Mouse (Mus musculus): Measurements from ENCODE around the gene Arl6ip1. TPM values are rescaled to one million over a fixed set of nuclear protein-coding genes. Genes with fewer than 3 reads are reported as not detected.

Arl6ip1 gene
- polyA plus RNA-seq, 1 experiment from 2014 or later = 500 TPM

- Histone ChIP-seq H3K4me2 (peak overlapping the region; percentile 85), H3K4me1 (peaks cover 30% of the 10 kb centered on the region), H3K4me3 (peak overlapping the region; percentile 87; the same call in 1 of the 2 replicates), H3K9me3 (no peaks in the 10 kb centered on the region), H3K36me3 (peaks cover 35% of the 10 kb centered on the region), H3K27ac (no peak overlapping the region), H3K27me3 (no peaks in the 10 kb centered on the region), H3K9ac (no peak overlapping the region)
- ATAC-seq (ENCODE audit: borderline replicate concordance, extremely low read depth, low FRiP score, low TSS enrichment) = no peak
- 43% methylated on average over 11 of the region's 11 CpGs for WGBS
Measured at GRCm38 (mm10) chr7:118126219-118126875, 3.1 kb downstream of the Arl6ip1 start.

- no peaks in the 10 kb centered on the region for H3K9me3 ChIP-seq
Measured at GRCm38 (mm10) chr7:118125736-118126135, 3.7 kb downstream of the Arl6ip1 start.

GRCm38 (mm10) chr7:118123512-118124411 is 5.7 kb downstream of the Arl6ip1 start:
- no peak overlapping the region for H3K4me3 ChIP-seq
- WGBS = 81% methylated on average over 4 of the region's 4 CpGs
- no peaks in the 10 kb centered on the region for H3K27me3 ChIP-seq
- H3K27ac ChIP-seq = no peak overlapping the region
- no peaks in the 10 kb centered on the region for H3K9me3 ChIP-seq
- ATAC-seq (ENCODE audit: borderline replicate concordance, extremely low read depth, low FRiP score, low TSS enrichment) = no peak
- no peak overlapping the region for H3K4me2 ChIP-seq
- no peak overlapping the region for H3K9ac ChIP-seq
- peaks cover 29% of the 10 kb centered on the region for H3K4me1 ChIP-seq
- peaks cover 57% of the 10 kb centered on the region for H3K36me3 ChIP-seq

More at GRCm38 (mm10) chr7:118125736-118126135, 3.7 kb downstream of the Arl6ip1 start:
- no peak overlapping the region for H3K4me2 ChIP-seq
- H3K36me3 ChIP-seq = peaks cover 38% of the 10 kb centered on the region
- H3K27ac ChIP-seq = no peak overlapping the region
- no peak for ATAC-seq (ENCODE audit: borderline replicate concordance, extremely low read depth, low FRiP score, low TSS enrichment)
- H3K27me3 ChIP-seq = no peaks in the 10 kb centered on the region
- H3K9ac ChIP-seq = no peak overlapping the region
- peaks cover 29% of the 10 kb centered on the region for H3K4me1 ChIP-seq
- no peak overlapping the region for H3K4me3 ChIP-seq

GRCm38 (mm10) chr7:118122235-118122634 is 7.2 kb downstream of the Arl6ip1 start:
- H3K27me3 ChIP-seq = no peaks in the 10 kb centered on the region
- ATAC-seq (ENCODE audit: borderline replicate concordance, extremely low read depth, low FRiP score, low TSS enrichment) = no peak
- H3K4me1 ChIP-seq = peaks cover 22% of the 10 kb centered on the region
- H3K4me2 ChIP-seq = no peak overlapping the region
- H3K9me3 ChIP-seq = no peaks in the 10 kb centered on the region
- H3K36me3 ChIP-seq = peaks cover 68% of the 10 kb centered on the region
- H3K4me3 ChIP-seq = no peak overlapping the region
- no peak overlapping the region for H3K27ac ChIP-seq
- no peak overlapping the region for H3K9ac ChIP-seq
- 94% methylated on average over 7 of the region's 7 CpGs for WGBS

GRCm38 (mm10) chr7:118120654-118121053 is 8.8 kb downstream of the Arl6ip1 start:
- H3K27ac ChIP-seq = peak overlapping the region; percentile 89
- no peaks in the 10 kb centered on the region for H3K27me3 ChIP-seq
- no peak overlapping the region for H3K9ac ChIP-seq

GRCm38 (mm10) chr7:118119946-118120345 is 9.5 kb downstream of the Arl6ip1 start:
- Histone ChIP-seq H3K36me3 (peaks cover 62% of the 10 kb centered on the region), H3K9me3 (no peaks in the 10 kb centered on the region), H3K4me3 (no peak overlapping the region), H3K27me3 (no peaks in the 10 kb centered on the region), H3K9ac (peak overlapping the region; percentile 6; the same call in 1 of the 2 replicates), H3K27ac (peak overlapping the region; percentile 89), H3K4me1 (peaks cover 10% of the 10 kb centered on the region), H3K4me2 (no peak overlapping the region)
- ATAC-seq (ENCODE audit: borderline replicate concordance, extremely low read depth, low FRiP score, low TSS enrichment) = no peak
- 57% methylated on average over 5 of the region's 5 CpGs for WGBS

More at GRCm38 (mm10) chr7:118120654-118121053, 8.8 kb downstream of the Arl6ip1 start:
- no peaks in the 10 kb centered on the region for H3K9me3 ChIP-seq
- H3K4me2 ChIP-seq = no peak overlapping the region
- WGBS = 78% methylated on average over 1 of the region's 1 CpGs
- H3K36me3 ChIP-seq = peaks cover 62% of the 10 kb centered on the region
- ATAC-seq (ENCODE audit: borderline replicate concordance, extremely low read depth, low FRiP score, low TSS enrichment) = no peak
- peaks cover 10% of the 10 kb centered on the region for H3K4me1 ChIP-seq
- no peak overlapping the region for H3K4me3 ChIP-seq

- H3K9me3 ChIP-seq = no peaks in the 10 kb centered on the region
- H3K4me2 ChIP-seq = no peak overlapping the region
- peaks cover 17% of the 10 kb centered on the region for H3K4me1 ChIP-seq
- ATAC-seq (ENCODE audit: borderline replicate concordance, extremely low read depth, low FRiP score, low TSS enrichment) = no peak
- no peak overlapping the region for H3K4me3 ChIP-seq
- H3K27ac ChIP-seq = peak overlapping the region; percentile 89
- no peaks in the 10 kb centered on the region for H3K27me3 ChIP-seq
- WGBS = 36% methylated on average over 2 of the region's 2 CpGs
- no peak overlapping the region for H3K9ac ChIP-seq
- peaks cover 59% of the 10 kb centered on the region for H3K36me3 ChIP-seq
Measured at GRCm38 (mm10) chr7:118119142-118119541, 10.3 kb downstream of the Arl6ip1 start.

- Histone ChIP-seq H3K27ac (peak overlapping the region; percentile 11; the same call in 1 of the 2 replicates), H3K4me2 (no peak overlapping the region), H3K9me3 (no peaks in the 10 kb centered on the region), H3K4me1 (peaks cover 24% of the 10 kb centered on the region), H3K4me3 (no peak overlapping the region), H3K36me3 (peaks cover 61% of the 10 kb centered on the region), H3K9ac (no peak overlapping the region), H3K27me3 (no peaks in the 10 kb centered on the region)
- WGBS = 79% methylated on average over 3 of the region's 3 CpGs
- ATAC-seq (ENCODE audit: borderline replicate concordance, extremely low read depth, low FRiP score, low TSS enrichment) = no peak
Measured at GRCm38 (mm10) chr7:118118426-118118825, 11.0 kb downstream of the Arl6ip1 start.

GRCm38 (mm10) chr7:118117539-118118210 is 11.8 kb downstream of the Arl6ip1 start:
- Histone ChIP-seq H3K27ac (peak overlapping the region; percentile 35; the same call in 1 of the 2 replicates), H3K9ac (no peak overlapping the region), H3K4me1 (peaks cover 31% of the 10 kb centered on the region), H3K27me3 (no peaks in the 10 kb centered on the region), H3K4me3 (no peak overlapping the region), H3K9me3 (no peaks in the 10 kb centered on the region), H3K4me2 (no peak overlapping the region), H3K36me3 (peaks cover 63% of the 10 kb centered on the region)
- no peak for ATAC-seq (ENCODE audit: borderline replicate concordance, extremely low read depth, low FRiP score, low TSS enrichment)
- WGBS = 48% methylated on average over 4 of the region's 4 CpGs

- Histone ChIP-seq H3K9ac (peak overlapping the region; percentile 42; the same call in 1 of the 2 replicates), H3K4me3 (peak overlapping the region; percentile 87), H3K36me3 (peaks cover 64% of the 10 kb centered on the region), H3K9me3 (no peaks in the 10 kb centered on the region), H3K4me1 (peaks cover 38% of the 10 kb centered on the region), H3K27me3 (no peaks in the 10 kb centered on the region), H3K27ac (peak overlapping the region; percentile 35; the same call in 1 of the 2 replicates), H3K4me2 (peak overlapping the region; percentile 62)
- ATAC-seq (ENCODE audit: borderline replicate concordance, extremely low read depth, low FRiP score, low TSS enrichment) = no peak
- 14% methylated on average over 8 of the region's 8 CpGs for WGBS
Measured at GRCm38 (mm10) chr7:118116787-118117538, 12.5 kb downstream of the Arl6ip1 start.
